Mouse (Mus musculus) cerebellum, adult 9-10 months (tissue): ENCODE results near the gene Iffo2.
"Not testable (repeated sequence)": the region's sequence is repeated elsewhere in the genome, so short reads cannot be mapped to it uniquely, and the experiment has no call there.

ENCODE experiments used
- DNase-seq: peaks from one replicate; pipeline ENCODE4 v3.0.0; 2022

Gene Iffo2

GRCm38 (mm10) chr4:139530248-139530647 is at the start of gene Iffo2:
Gene Iffo2, plus strand, starts transcription at chr4:139530548.
- DNase-seq = not testable (repeated sequence)

DNA sequence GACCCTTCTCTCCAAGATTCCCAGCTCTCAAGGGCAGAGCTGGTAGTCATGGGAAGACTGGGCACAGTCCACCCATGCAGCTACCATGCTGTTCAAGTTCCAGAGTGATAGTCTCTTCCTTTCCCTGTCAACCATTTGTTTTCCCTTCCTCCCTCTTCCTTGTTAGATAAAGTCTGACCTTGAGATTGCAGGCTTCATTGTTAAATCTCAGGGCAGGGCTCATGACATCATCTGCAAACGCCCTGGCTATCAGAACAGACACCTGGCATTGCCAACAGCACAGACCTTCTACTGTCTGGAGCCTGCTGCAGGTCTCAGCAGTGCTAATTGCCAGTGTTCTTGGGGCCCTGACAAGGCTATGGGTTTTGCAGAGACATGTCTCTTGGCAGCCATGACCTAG is 48.9 kb upstream of the Iffo2 start:
- no peak for DNase-seq

- DNase-seq = no peak
These were observed 46.8 kb upstream of the Iffo2 start for GRCm38 (mm10) chr4:139483461-139484105.

DNA sequence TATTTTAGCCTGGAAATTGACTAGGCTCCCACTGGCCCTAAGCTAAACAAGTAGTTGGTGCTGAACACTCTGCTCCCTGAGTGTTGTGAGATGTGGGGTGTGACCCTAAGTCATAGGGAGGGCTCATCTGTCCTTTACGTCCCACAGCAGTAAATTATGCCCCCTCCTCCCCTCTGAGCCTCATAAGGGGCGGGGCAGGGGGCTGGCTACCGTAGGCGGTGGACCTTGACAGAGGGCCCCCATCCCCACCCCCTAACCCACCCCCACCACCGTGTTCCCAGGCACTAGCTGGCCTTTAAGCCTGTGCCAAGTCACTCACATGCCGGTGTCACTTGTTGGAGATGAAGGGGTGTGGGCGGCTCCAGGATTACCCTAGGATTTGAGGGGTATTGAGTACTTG is 45.9 kb upstream of the Iffo2 start:
- no peak for DNase-seq

DNA sequence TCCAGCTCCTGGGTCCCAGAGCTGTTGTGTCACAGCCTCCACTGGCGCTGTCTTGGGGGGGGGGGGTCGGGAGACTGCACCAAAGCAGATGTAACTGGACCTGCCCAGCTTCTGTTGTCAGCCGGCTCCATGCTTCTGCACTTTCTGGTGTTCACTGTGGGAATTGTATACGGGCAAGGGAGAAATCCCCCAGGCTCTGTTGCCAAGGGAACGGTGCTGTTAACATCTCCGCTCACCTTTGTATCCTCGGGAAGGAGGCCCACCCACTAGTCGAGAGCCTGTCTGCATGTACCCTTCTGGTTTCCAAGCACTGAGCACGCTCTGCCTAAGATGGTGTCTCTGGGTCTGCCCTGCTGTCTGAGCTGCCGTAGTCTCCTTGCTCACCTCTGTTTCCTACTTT is 43.3 kb upstream of the Iffo2 start:
- no peak for DNase-seq

GRCm38 (mm10) chr4:139488325-139488724 is 42.0 kb upstream of the Iffo2 start:
- peak; percentile 14 for DNase-seq

- DNase-seq = peak; percentile 94
These were observed 40.4 kb upstream of the Iffo2 start for GRCm38 (mm10) chr4:139489946-139490345.

DNA sequence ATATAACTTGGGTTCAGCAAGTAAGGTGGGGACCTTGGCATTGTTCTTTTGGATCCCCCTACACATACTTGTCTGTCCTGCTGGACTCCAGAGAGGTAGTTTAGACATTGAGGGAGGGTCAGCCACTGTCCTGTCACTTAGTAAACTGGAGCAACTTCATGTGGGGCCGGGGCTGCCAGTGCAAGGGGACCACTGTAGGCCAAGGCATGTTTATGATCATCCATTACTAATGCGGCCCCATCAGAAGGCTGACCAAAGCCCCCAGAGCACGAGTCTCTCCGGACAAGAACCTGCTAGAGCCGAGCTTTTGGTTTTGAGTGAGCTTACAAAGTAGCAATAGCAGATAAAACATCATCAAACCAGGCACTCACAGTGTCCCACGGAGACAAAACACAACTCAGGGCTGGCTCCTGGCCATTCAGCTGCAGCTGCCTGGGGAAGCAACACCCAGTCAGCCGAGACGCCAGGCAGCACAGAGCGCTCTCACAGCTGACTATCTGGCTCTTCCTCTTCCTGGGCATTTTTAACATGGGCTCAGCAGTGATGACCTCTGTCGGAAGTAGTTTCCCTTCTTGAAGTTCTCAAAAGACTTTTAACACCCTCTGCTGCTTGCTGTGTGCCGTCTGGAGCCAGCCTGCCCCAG is 39.8 kb upstream of the Iffo2 start:
- peak; percentile 44 for DNase-seq

GRCm38 (mm10) chr4:139491541-139492170 is 38.7 kb upstream of the Iffo2 start:
- peak; percentile 41 for DNase-seq

GRCm38 (mm10) chr4:139492258-139492833 is 38.0 kb upstream of the Iffo2 start:
- peak; percentile 36 for DNase-seq

GRCm38 (mm10) chr4:139493227-139494025 is 36.9 kb upstream of the Iffo2 start:
- DNase-seq = peak; percentile 86

DNA sequence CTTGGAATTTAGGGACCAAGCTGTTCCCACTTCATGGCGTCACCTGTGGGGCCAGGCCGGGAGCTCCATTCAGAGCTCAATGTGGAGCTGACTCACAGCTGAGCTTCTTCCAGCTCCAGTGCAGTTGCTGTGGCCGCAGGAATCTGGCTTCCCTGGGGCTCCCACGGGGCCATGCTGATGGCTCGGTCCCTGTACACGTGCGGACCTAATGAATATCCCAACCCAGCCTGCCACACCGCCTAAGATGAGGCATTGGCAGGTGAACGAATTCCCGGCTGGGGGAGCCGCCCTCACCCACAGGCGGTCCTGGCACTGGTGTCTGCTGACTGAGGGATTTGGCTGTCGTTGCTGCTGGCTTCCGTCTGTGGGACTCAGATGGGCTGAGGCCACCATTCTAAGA is 29.5 kb upstream of the Iffo2 start:
- DNase-seq = peak; percentile 53

GRCm38 (mm10) chr4:139501702-139502101 is 28.6 kb upstream of the Iffo2 start:
- DNase-seq = no peak

- DNase-seq = no peak
These were observed 26.4 kb upstream of the Iffo2 start for GRCm38 (mm10) chr4:139503919-139504318.

GRCm38 (mm10) chr4:139505716-139506115 is 24.6 kb upstream of the Iffo2 start:
- DNase-seq = no peak

DNA sequence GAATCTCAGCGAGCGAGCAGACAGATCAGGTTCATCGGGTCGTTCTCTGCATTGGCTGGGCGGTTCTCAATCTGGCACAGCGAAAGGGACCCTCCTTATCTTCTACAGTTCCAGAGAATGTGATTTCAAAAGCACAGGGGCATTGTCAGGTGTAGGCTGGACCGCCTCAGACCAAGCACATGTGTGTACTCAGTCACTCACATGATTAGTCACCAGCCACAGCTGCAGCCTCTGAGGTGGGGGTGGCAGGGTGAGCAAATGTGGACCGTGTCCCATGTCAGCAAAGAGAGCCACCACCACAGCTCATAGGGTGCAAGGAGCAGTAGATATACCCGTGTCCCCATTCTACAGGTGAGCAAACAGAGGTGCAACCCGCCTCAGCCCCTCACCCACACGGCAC is 23.6 kb upstream of the Iffo2 start:
- no peak for DNase-seq

DNA sequence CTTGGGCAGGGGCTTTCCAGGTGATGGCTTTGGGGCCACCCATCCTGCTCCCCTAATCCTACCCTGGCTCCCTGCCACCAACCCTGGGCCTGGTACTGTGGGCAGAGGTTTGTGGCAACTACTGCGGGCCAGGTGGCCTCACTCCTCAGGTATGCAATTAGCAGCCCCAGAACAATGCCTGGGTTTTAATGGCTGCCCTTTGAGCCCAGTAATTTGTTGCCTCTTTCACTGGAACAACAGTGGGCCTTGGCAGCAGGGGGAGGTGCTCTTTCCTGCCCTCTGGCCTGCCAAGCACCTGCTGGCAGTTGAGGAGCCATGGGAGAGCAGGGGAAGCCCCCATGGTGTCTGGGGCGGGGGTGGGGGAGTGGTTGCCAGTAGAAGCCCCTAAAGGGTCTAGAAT is 21.3 kb upstream of the Iffo2 start:
- no peak for DNase-seq

DNA sequence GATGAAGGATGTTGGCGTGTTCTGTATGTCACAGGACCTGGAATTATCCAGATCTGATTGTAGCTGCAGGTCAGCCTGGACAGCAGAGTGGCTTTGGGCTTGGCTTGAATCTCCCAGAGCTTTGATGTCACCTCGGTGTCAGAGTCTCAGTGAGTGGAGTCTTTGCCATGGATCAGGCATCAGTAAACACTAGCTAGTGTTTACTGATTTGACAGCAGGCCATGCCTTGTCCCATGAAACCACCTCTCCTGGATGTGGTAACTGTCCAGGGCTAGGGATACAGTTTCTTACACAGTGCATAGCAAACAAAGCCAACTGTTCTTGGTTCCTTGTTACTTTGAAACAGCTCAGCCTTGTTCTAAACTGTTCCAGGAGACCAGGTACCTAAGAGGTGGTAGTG is 18.8 kb upstream of the Iffo2 start:
- no peak for DNase-seq

GRCm38 (mm10) chr4:139512985-139513384 is 17.4 kb upstream of the Iffo2 start:
- DNase-seq = no peak

- DNase-seq = no peak
These were observed 11.1 kb upstream of the Iffo2 start for GRCm38 (mm10) chr4:139519221-139519620.

GRCm38 (mm10) chr4:139521926-139522325 is 8.4 kb upstream of the Iffo2 start:
- no peak for DNase-seq

- peak; percentile 50 for DNase-seq
These were observed 3.9 kb upstream of the Iffo2 start for GRCm38 (mm10) chr4:139526475-139526874.

DNA sequence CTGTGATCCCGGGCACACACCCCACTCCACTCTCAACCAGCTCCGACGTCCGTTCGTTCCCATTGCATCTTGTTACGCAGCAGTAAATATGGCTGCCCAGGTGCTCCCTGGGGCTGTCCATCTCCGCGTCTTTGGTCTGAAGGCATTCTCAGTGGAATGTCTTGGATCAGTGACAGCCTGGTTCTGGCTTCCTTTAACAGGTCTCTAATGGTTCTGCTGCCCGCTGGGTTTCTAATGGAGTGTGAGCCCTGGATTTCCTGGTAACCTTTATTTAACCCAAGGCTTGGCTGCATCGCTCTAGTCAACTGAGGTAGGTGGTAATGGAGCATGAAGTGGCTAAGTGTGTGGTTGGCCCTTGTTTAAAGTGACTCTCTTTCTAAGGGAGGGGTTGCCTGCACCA is 1.7 kb downstream of the Iffo2 start:
- no peak for DNase-seq
